Mouse (Mus musculus) stomach, embryonic 15.5 days (tissue): ENCODE data around the gene Kcna2. TPM values are rescaled to one million over a fixed set of nuclear protein-coding genes. Genes with fewer than 3 reads are reported as not detected.

Experiments
- ATAC-seq: fragments of 200-750 bp; cut with Nextera tagmentation; 2 replicates; pipeline ENCODE4 v1.8.0; 2017; ENCODE audit warnings: low read depth, moderate number of reproducible peaks, moderate TSS enrichment; ENCODE audit not compliant: insufficient read depth, low FRiP score
- H3K27ac ChIP-seq: fragments of 300-500 bp; sonication (generic); 2 replicates; pipeline ENCODE4 v1.5.1; 2015; ENCODE audit warnings: mild to moderate bottlenecking, inconsistent platforms
- H3K27me3 ChIP-seq: fragments of 300-500 bp; sonication (generic); replicated peaks from 2 replicates; pipeline ENCODE4 v1.6.1; 2015; ENCODE audit warnings: inconsistent platforms
- H3K36me3 ChIP-seq: fragments of 300-500 bp; sonication (generic); 2 replicates; pipeline ENCODE4 v1.6.1; 2015; ENCODE audit warnings: inconsistent platforms
- H3K4me1 ChIP-seq: fragments of 300-500 bp; sonication (generic); 2 replicates; pipeline ENCODE4 v1.6.1; 2015; ENCODE audit warnings: inconsistent platforms
- H3K4me2 ChIP-seq: fragments of 300-500 bp; sonication (generic); 2 replicates; pipeline ENCODE4 v1.6.1; 2015; ENCODE audit warnings: mild to moderate bottlenecking, inconsistent platforms
- H3K4me3 ChIP-seq: fragments of 300-500 bp; sonication (generic); replicated peaks from 2 replicates; pipeline ENCODE4 v1.5.1; 2015; ENCODE audit warnings: inconsistent platforms
- H3K9ac ChIP-seq: fragments of 300-500 bp; sonication (generic); 2 replicates; pipeline ENCODE4 v1.6.1; 2015; ENCODE audit warnings: inconsistent platforms
- H3K9me3 ChIP-seq: fragments of 300-500 bp; sonication (generic); 2 replicates; pipeline ENCODE4 v1.6.1; 2016; ENCODE audit warnings: inconsistent platforms
- WGBS: fragments of 180-500 bp; shearing (Covaris S2); methylation state at CpG from one replicate; pipeline ENCODE4 v1.1.7; 2015; 5-methylcytosine and 5-hydroxymethylcytosine counted together
- polyA plus RNA-seq: library from polyadenylated mRNA; unstranded; fragments of >200 nt; fragmentation: Nextera tagmentation; extraction: Ambion mirVana; gene quantifications from 2 replicates; pipeline ENCODE4 v1.2.1, GENCODE M21; 2015

Gene Kcna2
- polyA plus RNA-seq, 1 experiment from 2014 or later, result 0.14 TPM

GRCm38 (mm10) chr3:107084586-107084985 lies 16.4 kb upstream of the Kcna2 start:
- Histone ChIP-seq H3K36me3 (no peaks in the 10 kb centered on the region), H3K9ac (no peak overlapping the region), H3K27me3 (no peaks in the 10 kb centered on the region), H3K4me3 (no peak overlapping the region), H3K4me2 (no peak overlapping the region), H3K27ac (no peak overlapping the region), H3K4me1 (no peaks in the 10 kb centered on the region), H3K9me3 (no peaks in the 10 kb centered on the region)
- WGBS, result 70% methylated on average over 3 of the region's 3 CpGs
- no peak for ATAC-seq

DNA sequence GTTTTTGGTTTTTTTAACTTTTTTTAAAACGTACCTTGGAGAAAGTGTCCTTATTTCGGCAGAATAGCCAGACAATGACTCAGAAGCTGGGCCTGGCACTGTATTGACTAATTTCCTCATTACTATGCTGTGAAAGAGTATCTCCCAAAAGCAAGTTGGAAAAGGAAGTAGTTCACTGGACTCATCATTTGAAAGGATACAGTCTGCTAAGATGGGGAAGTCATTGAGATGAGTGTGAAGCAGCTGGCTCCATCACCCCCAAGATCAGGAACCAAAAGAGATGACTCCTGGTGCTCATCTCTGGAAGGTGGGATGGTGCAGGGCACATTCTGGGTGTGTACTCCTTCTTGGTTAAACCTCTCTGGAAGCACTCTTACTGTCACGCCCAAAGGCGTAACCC lies 13.5 kb upstream of the Kcna2 start:
- 91% methylated on average over 4 of the region's 4 CpGs for WGBS
- no peak overlapping the region for H3K27ac ChIP-seq
- ATAC-seq, result no peak

DNA sequence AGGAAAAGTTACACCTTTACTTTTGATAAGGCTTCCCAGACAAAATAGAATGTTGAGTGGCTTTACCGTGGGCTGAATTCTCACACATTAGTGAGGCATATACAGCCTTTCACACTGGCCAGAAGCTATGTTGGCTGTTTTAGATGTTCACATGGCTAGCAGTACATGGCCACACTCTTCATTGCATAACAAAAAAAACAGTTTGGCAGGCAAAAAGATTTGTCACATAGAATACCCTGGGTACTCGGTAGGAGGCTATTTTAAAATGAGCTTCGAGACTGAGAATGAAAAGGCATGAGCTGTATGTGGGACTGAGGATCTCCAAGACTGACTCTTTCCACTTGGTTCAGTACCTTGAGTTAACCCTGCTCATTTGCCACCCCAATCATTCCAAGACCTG lies 12.1 kb upstream of the Kcna2 start:
- no peak overlapping the region for H3K4me2 ChIP-seq
- H3K27ac ChIP-seq, result no peak overlapping the region
- no peak overlapping the region for H3K9ac ChIP-seq
- ATAC-seq, result no peak
- H3K4me1 ChIP-seq, result no peaks in the 10 kb centered on the region
- no peaks in the 10 kb centered on the region for H3K27me3 ChIP-seq
- H3K4me3 ChIP-seq, result no peak overlapping the region
- 83% methylated on average over 3 of the region's 3 CpGs for WGBS
- no peaks in the 10 kb centered on the region for H3K9me3 ChIP-seq
- no peaks in the 10 kb centered on the region for H3K36me3 ChIP-seq

More for the DNA sequence above, 13.5 kb upstream of the Kcna2 start:
- no peaks in the 10 kb centered on the region for H3K4me1 ChIP-seq
- no peaks in the 10 kb centered on the region for H3K36me3 ChIP-seq
- no peak overlapping the region for H3K4me2 ChIP-seq
- no peaks in the 10 kb centered on the region for H3K27me3 ChIP-seq
- H3K4me3 ChIP-seq, result no peak overlapping the region
- H3K9ac ChIP-seq, result no peak overlapping the region
- H3K9me3 ChIP-seq, result no peaks in the 10 kb centered on the region

DNA sequence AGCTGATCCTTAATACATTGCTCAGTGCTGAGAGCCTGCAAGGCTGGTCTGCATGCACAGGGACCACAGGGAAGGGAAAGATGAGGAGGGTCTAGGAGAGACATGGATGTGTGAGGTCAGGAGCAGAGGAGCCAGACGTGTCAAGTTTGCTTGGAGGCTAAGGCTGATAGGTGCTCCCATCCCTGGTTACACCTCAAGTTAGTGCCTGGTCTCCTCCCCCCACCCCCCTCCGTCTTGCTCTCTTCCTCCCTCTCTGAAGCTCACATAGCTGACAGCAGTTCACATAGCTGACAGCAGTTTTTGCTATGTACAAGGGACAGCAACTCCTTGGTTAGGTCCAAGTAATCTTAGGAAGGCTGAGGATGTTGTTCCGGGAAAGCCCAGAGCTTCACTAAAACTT lies 11.5 kb upstream of the Kcna2 start:
- WGBS, result 51% methylated on average over 3 of the region's 3 CpGs
- no peak for ATAC-seq
- Histone ChIP-seq H3K27ac (no peak overlapping the region), H3K9ac (no peak overlapping the region), H3K4me1 (no peaks in the 10 kb centered on the region), H3K4me3 (no peak overlapping the region), H3K9me3 (no peaks in the 10 kb centered on the region), H3K36me3 (no peaks in the 10 kb centered on the region), H3K27me3 (no peaks in the 10 kb centered on the region), H3K4me2 (no peak overlapping the region)

DNA sequence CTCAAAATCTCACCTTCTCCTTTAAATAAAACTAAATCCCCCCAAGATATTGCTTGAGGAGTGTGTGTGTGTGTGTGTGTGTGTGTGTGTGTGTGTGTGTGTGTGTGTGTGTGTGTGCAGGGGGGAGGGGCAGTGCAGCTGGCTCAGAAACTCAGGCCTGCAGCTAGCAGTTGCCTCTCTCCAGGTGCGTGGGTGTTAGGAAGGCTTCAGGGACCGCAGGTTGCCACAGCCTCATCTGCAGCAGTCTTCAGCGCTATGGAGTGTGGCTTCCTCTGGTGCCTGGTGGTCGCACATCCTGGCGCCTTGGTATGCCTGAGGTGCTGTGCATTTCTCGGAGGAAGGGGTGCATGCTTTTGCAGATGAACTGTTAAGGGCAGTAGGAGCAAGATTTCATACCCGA lies 10.9 kb upstream of the Kcna2 start:
- no peak overlapping the region for H3K4me3 ChIP-seq
- WGBS, result 52% methylated on average over 7 of the region's 7 CpGs
- H3K27me3 ChIP-seq, result no peaks in the 10 kb centered on the region
- H3K9ac ChIP-seq, result no peak overlapping the region
- no peak overlapping the region for H3K27ac ChIP-seq
- no peak overlapping the region for H3K4me2 ChIP-seq
- no peak for ATAC-seq
- no peaks in the 10 kb centered on the region for H3K9me3 ChIP-seq
- no peaks in the 10 kb centered on the region for H3K4me1 ChIP-seq
- no peaks in the 10 kb centered on the region for H3K36me3 ChIP-seq

DNA sequence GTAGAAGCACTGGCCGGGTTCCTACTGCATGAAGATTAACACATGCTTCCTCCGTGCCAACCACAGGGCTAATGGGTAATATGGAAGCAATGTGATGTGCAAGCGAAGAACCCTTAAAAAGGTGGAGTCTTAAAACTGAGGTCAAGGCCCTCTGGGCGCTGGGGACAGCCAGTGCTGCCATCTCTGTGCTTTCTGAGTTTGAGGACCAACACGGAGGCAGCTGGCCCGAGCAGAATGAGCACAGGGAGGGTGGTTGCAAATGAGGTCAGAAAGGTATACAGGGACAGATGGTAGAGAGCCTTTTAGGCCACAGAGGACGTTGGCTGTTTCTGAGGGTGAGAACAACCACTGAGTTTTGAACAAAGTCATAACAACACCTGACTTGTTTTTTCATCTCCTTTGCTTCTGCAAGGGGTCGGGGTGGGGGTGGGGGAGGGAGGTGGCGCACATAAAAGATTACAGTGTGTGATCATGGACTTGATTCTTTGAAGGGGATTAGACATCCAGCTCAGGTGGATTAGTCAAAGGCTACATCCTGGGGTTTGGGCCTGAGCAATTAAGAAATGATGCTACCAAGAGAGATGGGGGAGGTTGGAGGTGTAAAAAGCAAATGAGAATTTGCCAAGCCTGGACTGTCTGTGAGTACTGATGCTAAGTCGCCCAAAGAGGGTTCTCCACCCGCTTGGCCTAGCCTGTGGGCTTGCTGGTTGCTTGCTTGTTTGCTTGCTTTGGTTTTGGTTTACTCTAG lies 10.4 kb upstream of the Kcna2 start:
- Histone ChIP-seq H3K4me1 (no peaks in the 10 kb centered on the region), H3K9ac (no peak overlapping the region), H3K4me3 (no peak overlapping the region), H3K27ac (no peak overlapping the region), H3K4me2 (no peak overlapping the region), H3K9me3 (no peaks in the 10 kb centered on the region), H3K27me3 (no peaks in the 10 kb centered on the region), H3K36me3 (no peaks in the 10 kb centered on the region)
- WGBS, result 62% methylated on average over 11 of the region's 11 CpGs
- no peak for ATAC-seq

DNA sequence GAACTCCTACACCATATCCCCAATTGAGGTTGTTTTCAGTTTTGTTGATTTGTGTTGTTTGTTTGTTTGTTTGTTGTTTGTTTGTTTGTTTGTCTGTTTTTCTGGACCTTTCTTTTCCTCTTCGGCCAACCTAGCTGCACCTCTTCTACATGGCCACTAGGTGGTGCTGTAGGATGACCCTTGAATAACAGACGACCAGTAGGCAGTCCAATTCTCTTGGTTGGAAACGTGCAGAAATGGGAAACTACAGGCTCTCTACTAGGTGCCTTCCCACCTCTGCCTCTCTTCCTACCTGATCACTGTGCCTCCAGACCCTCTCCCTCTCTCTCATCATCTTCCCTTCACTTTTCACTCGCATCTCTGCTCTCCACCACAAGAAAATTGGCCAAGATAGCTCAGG lies 6.9 kb upstream of the Kcna2 start:
- Histone ChIP-seq H3K9me3 (no peaks in the 10 kb centered on the region), H3K4me1 (no peaks in the 10 kb centered on the region), H3K27me3 (0 out of 2 replicates have a peak, but pooled peaks cover 2% of the 10 kb centered on the region), H3K36me3 (no peaks in the 10 kb centered on the region), H3K9ac (no peak overlapping the region), H3K4me3 (no peak overlapping the region), H3K4me2 (no peak overlapping the region), H3K27ac (no peak overlapping the region)
- WGBS, result 3% methylated on average over 4 of the region's 4 CpGs
- no peak for ATAC-seq

- Histone ChIP-seq H3K4me1 (peaks cover 2% of the 10 kb centered on the region), H3K9ac (no peak overlapping the region), H3K27ac (no peak overlapping the region), H3K27me3 (peaks cover 23% of the 10 kb centered on the region), H3K9me3 (no peaks in the 10 kb centered on the region), H3K4me2 (no peak overlapping the region), H3K36me3 (no peaks in the 10 kb centered on the region), H3K4me3 (no peak overlapping the region)
- 71% methylated on average over 3 of the region's 3 CpGs for WGBS
- no peak for ATAC-seq
Observed at GRCm38 (mm10) chr3:107096269-107096731, 4.6 kb upstream of the Kcna2 start.

- ATAC-seq, result no peak
- H3K27me3 ChIP-seq, result peaks cover 48% of the 10 kb centered on the region
- H3K27ac ChIP-seq, result no peak overlapping the region
- peaks cover 9% of the 10 kb centered on the region for H3K4me1 ChIP-seq
- H3K9ac ChIP-seq, result no peak overlapping the region
- WGBS, result 68% methylated on average over 2 of the region's 2 CpGs
- no peak overlapping the region for H3K4me3 ChIP-seq
- no peak overlapping the region for H3K4me2 ChIP-seq
- no peaks in the 10 kb centered on the region for H3K9me3 ChIP-seq
- no peaks in the 10 kb centered on the region for H3K36me3 ChIP-seq
Observed at GRCm38 (mm10) chr3:107099866-107100265, 1.1 kb upstream of the Kcna2 start.

GRCm38 (mm10) chr3:107101456-107101786 lies 475 bp downstream of the Kcna2 start:
- Histone ChIP-seq H3K27ac (no peak overlapping the region), H3K4me3 (peak overlapping the region; percentile 46), H3K9me3 (no peaks in the 10 kb centered on the region), H3K4me1 (peaks cover 9% of the 10 kb centered on the region), H3K4me2 (peak overlapping the region; percentile 92), H3K36me3 (no peaks in the 10 kb centered on the region), H3K27me3 (peaks cover 48% of the 10 kb centered on the region), H3K9ac (no peak overlapping the region; the same call in 1 of the 2 replicates)
- ATAC-seq, result no peak; the same call in 1 of the 2 replicates
- 1% methylated on average over 37 of the region's 41 CpGs for WGBS

DNA sequence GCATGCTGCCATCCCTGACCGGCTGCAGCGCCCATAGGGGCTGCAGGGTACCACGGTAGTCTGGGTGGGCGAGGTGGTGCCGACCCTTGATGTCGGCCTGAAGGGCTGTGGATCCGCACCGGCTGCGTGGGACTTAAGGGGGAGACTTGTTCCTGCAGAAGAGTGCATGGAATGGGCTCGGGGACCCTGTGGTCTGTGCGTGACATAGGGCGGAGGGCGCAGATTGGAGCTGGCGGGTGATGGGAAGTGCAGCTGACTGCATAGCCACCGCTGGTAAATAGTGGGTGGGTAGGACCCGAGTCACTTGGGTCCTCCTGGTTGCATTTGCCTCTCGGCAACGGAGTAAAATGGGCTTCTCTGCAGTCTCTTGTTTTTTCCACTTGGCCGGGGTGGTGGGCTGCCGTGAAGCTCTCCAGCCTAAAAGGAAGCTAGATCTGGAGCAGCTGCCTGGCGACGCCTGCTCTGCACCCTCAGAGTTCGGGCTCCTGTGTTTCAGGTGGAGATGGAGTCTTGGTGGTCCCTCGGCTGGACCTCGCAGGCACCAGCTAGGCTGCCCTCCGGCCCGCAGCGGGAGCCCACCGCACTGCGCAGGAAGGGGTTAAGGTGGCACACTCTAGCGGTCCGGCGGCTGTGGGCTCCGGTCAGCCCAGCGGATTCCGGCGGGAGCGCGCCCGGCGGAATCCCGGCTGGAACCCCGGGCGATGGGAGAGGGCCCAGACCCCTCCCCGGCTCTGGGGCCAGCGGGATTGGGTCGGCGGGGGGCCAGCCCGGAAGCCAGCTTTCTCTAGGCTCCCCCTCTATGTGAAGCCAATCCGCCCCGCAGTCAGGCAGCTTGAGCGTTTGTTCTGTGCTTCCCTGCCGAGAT lies 1.1 kb downstream of the Kcna2 start:
- Histone ChIP-seq H3K9ac (peak overlapping the region; percentile 6; the same call in 1 of the 2 replicates), H3K27ac (no peak overlapping the region), H3K27me3 (peaks cover 48% of the 10 kb centered on the region), H3K4me1 (peaks cover 9% of the 10 kb centered on the region), H3K4me3 (peak overlapping the region; percentile 46), H3K4me2 (peak overlapping the region; percentile 92), H3K9me3 (no peaks in the 10 kb centered on the region), H3K36me3 (no peaks in the 10 kb centered on the region)
- ATAC-seq, result peak; percentile 23
- 2% methylated on average over 53 of the region's 53 CpGs for WGBS

DNA sequence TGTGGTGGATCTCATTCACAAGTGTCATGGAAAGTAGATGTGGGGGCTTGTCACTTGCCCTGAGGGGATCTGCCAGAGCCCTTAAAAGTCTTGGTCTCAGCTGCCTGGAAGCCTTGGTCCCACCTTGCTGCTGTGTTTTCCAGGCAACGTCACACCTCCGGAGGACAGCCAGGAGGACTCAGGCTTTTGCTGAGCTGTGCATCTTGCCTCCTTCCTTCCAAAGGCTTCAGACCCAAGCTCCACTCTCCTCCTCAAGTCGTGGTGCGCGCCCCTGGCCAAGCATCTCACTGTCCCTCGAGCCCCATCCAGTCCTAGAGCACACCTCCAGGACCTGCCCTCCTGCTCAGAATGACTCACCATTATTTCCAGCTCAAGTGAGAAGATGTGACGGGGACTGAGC lies 2.1 kb downstream of the Kcna2 start:
- Histone ChIP-seq H3K4me3 (no peak overlapping the region), H3K4me2 (peak overlapping the region; percentile 92; the same call in 1 of the 2 replicates)
- 66% methylated on average over 7 of the region's 7 CpGs for WGBS

More for the DNA sequence above, 2.1 kb downstream of the Kcna2 start:
- Histone ChIP-seq H3K27me3 (peaks cover 48% of the 10 kb centered on the region), H3K9me3 (no peaks in the 10 kb centered on the region), H3K4me1 (peaks cover 9% of the 10 kb centered on the region), H3K9ac (no peak overlapping the region), H3K27ac (no peak overlapping the region), H3K36me3 (no peaks in the 10 kb centered on the region)
- ATAC-seq, result no peak
